Mouse (Mus musculus) skeletal muscle tissue, adult 2 months (tissue): ENCODE measurements around the gene Uty.

Source experiments
- DNase-seq: peaks from one replicate; pipeline ENCODE4 v3.0.0-alpha.2; 2012; ENCODE audit warnings: low read depth, low spot score

Gene Uty

GRCm38 (mm10) chrY:1245426-1245863 lies at the start of gene Uty:
Uty (minus strand) TSS chrY:1245759.
- peak; percentile 85 for DNase-seq

- DNase-seq, result no peak
Measured at GRCm38 (mm10) chrY:1293708-1294107, 48.1 kb upstream of the Uty start.

GRCm38 (mm10) chrY:1286171-1286795 lies 40.7 kb upstream of the Uty start, which contains the start of gene Ddx3y:
Ddx3y (minus strand) TSS chrY:1286629.
- DNase-seq, result peak; percentile 84

- peak; percentile 10 for DNase-seq
Measured at GRCm38 (mm10) chrY:1285735-1286134, 40.2 kb upstream of the Uty start.

- DNase-seq, result no peak
Measured at GRCm38 (mm10) chrY:1246117-1246516, 558 bp upstream of the Uty start.

- no peak for DNase-seq
Measured at GRCm38 (mm10) chrY:1244940-1245339, 619 bp downstream of the Uty start.

- no peak for DNase-seq
Measured at GRCm38 (mm10) chrY:1244421-1244820, 1.1 kb downstream of the Uty start.

- DNase-seq, result no peak
Measured at GRCm38 (mm10) chrY:1220001-1220400, 25.6 kb downstream of the Uty start.

- no peak for DNase-seq
Measured at GRCm38 (mm10) chrY:1178476-1178875, 67.1 kb downstream of the Uty start.

- no peak for DNase-seq
Measured at GRCm38 (mm10) chrY:1163054-1163453, 82.5 kb downstream of the Uty start.

GRCm38 (mm10) chrY:1116153-1116552 lies 129.4 kb downstream of the Uty start:
- no peak for DNase-seq

GRCm38 (mm10) chrY:1114016-1114415 lies 131.5 kb downstream of the Uty start:
- no peak for DNase-seq
